Mouse (Mus musculus) gastrocnemius, postnatal 4 days (tissue): Measurements from ENCODE around the gene Rnf227. TPM values are rescaled to one million over a fixed set of nuclear protein-coding genes. Genes with fewer than 3 reads are reported as not detected.
A peak's percentile ranks its signal among the peaks of the same experiment; 100 is the strongest.
"Not testable (repeated sequence)": the region's sequence is repeated elsewhere in the genome, so short reads cannot be mapped to it uniquely, and the experiment has no call there.

ENCODE experiments used
- DNase-seq, 2 experiments: peaks; one replicate each; pipeline ENCODE4 v3.0.0; 2021 to 2022; ENCODE audit warnings: low spot score in 2 of 2, mixed read lengths in 2 of 2
- long read RNA-seq, 2 experiments: library from polyadenylated mRNA; stranded (forward); transcript quantifications; one replicate each; pipeline ENCODE4 v2.0.0; 2021
- total RNA-seq, 2 experiments: library from RNA; stranded (reverse); gene quantifications; 2 replicates each; pipeline ENCODE4 v1.2.3; 2021

The Rnf227 gene
- 1 to 10 TPM; 2.8 to 3.1 TPM for total RNA-seq
- long read RNA-seq, experiment 1, transcript Rnf227-201 (2 exons, 2,081 nt) = major isoform, 6 of 7 reads
- long read RNA-seq, experiment 1, partial matches to known transcripts = 0 of 7 reads
- long read RNA-seq, experiment 1, other reads (novel, unspliced or antisense) = 1 of 7 reads
- long read RNA-seq, experiment 2, transcript Rnf227-201 (2 exons, 2,081 nt) = major isoform, 5 of 7 reads
- long read RNA-seq, experiment 2, partial matches to known transcripts = 0 of 7 reads
- long read RNA-seq, experiment 2, other reads (novel, unspliced or antisense) = 2 of 7 reads

- peak; percentile 42 to 72 for DNase-seq
Measured at GRCm38 (mm10) chr11:69340161-69341131, at the start of gene Rnf227. Gene Rnf227 (plus strand): TSS chr11:69340461.

DNA sequence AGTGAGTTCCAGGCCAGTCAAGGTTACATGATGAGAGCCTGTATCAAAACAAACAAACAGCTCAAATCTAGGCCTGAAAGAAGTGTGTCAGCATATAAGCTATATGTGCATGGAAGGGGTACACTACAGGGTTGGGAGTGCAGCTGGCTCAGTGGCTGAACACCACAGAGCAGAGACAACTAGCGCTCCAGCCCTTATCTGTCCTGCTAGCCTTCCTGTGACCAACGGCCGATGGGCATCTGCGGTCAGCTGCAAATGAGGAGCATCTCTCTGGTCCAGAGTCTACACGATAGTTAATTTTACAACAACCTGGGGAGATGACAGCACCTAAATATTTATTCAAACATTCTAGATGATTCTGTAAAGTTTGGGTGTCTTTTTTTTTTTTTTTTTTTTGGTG lies 49.1 kb upstream of the Rnf227 start:
- no peak for DNase-seq

- no peak for DNase-seq
Measured at GRCm38 (mm10) chr11:69295286-69295685, 45.0 kb upstream of the Rnf227 start.

DNA sequence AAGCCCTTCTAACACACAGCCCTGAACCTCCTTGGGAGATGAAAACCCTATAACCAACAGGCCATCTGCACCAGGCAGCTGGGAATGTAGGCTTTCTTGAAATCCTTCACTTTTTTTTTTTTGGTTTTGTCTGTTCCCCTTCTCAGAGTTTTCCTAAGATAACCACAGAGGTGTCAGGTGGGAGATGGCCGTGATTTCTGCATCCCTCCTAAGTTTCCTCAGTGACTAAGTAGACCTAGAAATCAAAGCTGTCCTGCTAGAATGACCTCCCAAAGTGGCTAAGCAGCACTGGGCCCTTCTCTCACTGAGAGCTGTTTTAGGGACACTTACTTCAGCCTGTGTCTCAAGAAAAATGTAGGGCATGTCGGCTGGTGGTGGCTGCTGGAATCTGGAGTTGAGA lies 42.5 kb upstream of the Rnf227 start:
- DNase-seq = no peak

DNA sequence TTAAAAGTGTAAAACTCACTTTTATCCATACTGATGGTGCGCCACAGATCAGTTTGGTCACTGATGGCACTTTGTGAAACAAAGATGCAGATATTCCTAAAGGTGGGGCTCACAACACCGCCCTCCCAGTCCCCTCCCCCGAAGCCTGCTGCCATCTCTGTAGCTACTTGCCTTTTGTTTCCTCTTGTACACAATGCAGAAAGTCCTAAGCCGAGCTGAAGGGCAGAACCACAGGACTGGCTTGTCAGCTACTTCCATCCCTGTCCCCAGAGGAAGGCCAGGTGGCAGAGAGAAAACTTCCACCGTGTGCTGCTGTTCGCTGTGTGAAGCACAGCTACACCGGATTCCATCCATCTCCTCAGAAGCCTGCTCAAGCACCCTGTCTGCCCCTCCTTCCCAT lies 42.0 kb upstream of the Rnf227 start:
- no peak for DNase-seq

DNA sequence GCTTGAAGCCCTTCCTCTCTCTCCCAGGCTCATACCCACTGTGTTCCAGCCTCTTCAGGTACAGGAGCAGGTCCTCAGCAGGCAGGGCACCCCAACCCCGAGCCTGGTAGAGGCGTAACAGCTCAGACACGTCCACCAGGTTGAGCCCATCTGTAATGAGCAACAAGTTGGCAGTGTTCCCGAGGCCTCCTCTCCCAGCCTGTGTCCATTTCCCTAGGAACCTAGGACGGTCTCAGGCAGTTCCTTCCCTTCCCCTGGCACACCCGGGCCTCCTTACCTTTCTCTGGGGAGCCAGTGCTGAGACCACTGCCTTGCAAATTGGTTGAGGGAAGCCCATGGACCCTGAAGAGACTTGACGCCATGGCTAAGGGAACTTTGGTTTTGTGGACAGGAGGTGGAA lies 37.4 kb upstream of the Rnf227 start:
- DNase-seq = no peak

GRCm38 (mm10) chr11:69305291-69305690 lies 35.0 kb upstream of the Rnf227 start:
- DNase-seq = no peak

- DNase-seq = no peak
Measured at GRCm38 (mm10) chr11:69306039-69306438, 34.2 kb upstream of the Rnf227 start.

GRCm38 (mm10) chr11:69311266-69311665 lies 29.0 kb upstream of the Rnf227 start:
- no peak for DNase-seq

GRCm38 (mm10) chr11:69316361-69316760 lies 23.9 kb upstream of the Rnf227 start:
- no peak for DNase-seq

- not testable (repeated sequence) for DNase-seq
Measured at GRCm38 (mm10) chr11:69318000-69318399, 22.3 kb upstream of the Rnf227 start.

DNA sequence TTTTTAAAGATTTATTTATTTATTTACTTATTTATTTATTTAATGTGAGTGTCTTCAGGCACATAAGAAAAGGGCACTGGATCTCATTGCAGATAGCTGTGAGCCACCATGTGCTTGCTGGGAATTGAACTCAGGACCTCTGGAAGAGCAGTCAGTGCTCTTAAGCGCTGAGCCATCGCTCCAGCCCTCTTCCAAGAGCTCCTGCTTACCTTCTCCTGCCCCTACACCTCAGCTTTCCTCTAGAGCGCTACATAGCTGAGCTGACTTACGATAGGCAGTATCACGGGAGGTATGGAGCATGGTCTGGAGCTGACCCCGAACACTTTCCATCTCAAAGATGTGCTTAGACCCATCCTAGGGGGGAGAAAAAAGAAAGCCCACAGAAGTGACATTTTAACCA lies 18.7 kb upstream of the Rnf227 start:
- no peak for DNase-seq

GRCm38 (mm10) chr11:69322010-69322409 lies 18.3 kb upstream of the Rnf227 start:
- no peak for DNase-seq

DNA sequence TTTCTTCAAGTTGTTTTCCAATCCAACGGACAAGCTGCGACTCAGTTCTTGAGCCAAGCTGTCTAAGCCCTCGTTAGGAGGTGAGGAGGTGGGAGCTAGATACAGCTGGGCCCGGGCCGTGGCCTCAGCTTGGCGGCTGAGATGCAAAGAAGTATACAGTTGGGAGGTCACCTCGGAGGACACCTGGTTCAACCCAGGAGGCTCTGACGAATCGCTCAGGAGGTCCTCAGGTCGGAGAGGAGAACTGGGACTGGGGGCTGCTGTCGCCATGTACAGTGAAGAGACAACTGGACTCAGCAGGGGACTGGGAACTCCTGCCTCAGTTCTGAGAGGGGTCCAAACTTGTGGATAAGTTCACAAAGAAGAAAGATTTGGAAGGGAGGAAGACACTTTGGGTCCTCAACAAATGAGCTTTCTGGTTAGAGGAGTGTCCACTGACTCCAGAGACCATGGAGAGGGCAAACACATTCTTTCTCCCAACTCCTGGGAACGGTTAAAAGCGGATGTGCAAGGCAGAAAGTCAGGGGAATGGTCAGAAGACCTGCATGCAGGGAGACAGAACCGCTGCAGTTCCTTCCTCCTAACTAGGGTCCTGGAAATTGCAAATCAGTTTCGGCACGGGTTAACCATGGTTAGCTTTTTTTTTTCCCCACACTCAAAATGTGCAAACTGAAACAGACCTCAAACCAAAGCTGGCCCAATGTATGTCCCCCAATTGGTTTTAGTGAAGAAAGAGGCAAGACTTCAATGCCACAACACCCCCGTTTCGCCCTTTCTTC lies 17.4 kb upstream of the Rnf227 start:
- no peak for DNase-seq

DNA sequence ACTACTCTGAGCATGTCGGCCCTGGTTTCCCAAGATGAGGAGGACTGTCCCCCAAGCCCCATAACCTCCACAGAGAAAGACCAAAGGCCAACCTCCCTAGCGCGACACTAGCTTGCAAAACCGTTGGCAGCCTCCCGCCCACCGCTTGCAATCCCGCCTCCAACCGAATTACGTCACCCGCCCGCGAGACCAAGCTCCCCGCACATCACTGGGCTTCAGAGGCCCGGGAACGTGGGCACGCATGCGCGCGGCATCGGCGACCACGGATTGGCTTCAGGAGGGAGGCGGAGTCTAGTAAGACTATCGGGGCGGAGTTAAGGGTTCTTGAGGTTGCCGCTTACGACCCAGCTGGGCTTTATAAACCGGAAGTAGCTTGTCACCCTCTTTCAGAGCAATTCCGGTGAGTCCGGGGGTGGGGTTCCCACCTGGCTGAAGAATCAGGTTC lies 16.6 kb upstream of the Rnf227 start, which contains the start of the genes Cntrob and Trappc1:
Gene Cntrob, minus strand, starts transcription at position 109 of the 445 bp plus-strand sequence.
Gene Trappc1, plus strand, starts transcription at position 314 of the 445 bp plus-strand sequence.
- peak; percentile 98 to 99 for DNase-seq

DNA sequence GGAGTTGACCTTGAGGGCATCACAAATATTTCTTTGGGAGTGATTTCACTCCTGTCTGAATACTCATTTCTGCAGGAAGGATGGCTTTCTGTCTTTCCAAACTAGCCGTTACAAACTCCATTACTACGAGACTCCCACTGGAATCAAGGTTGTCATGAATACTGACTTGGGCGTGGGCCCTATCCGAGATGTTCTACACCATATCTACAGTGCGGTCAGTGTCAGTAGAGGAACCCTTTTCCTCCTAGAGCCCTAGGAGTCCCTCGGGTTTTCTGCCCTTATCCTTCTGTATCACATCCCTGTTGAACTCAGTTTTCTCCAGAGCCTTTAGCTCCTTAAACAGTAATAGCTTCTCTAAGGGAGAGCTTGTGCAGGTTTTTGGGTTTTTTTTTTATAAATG lies 15.5 kb upstream of the Rnf227 start:
- no peak for DNase-seq

GRCm38 (mm10) chr11:69325628-69326407 lies 14.4 kb upstream of the Rnf227 start, which contains the start of gene Kcnab3:
Gene Kcnab3 (plus strand): TSS chr11:69326258.
- DNase-seq = peak in 1 of 2 experiments; percentile 79

- DNase-seq = peak in 1 of 2 experiments; percentile 41
Measured at GRCm38 (mm10) chr11:69326408-69327156, 13.7 kb upstream of the Rnf227 start.

GRCm38 (mm10) chr11:69327157-69327442 lies 13.2 kb upstream of the Rnf227 start:
- DNase-seq = no peak

DNA sequence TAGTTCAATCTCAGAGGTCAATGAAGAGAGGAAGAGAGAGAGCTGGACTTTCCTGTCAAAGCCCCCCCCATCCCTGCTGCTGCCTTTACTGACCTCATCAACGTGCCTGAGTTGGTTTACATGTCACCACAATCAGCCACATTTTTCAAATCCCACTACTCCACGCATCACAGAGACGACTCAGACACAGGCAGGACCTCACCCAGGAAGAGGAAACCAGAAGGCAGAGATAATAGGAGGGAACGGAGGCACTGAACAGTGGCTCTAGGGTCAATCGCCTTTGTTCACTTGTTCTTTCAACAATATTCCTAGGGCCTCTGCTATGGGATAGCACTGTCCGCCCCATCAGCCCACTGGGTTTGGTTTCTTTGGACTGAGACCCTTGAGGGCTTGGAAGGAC lies 12.6 kb upstream of the Rnf227 start:
- no peak for DNase-seq
